Mouse (Mus musculus): ENCODE data around the gene Zmynd8. TPM values are rescaled to one million over a fixed set of nuclear protein-coding genes. Genes with fewer than 3 reads are reported as not detected.

Zmynd8 gene
- polyA plus RNA-seq, 1 experiment from 2014 or later: 98.3 TPM

DNA sequence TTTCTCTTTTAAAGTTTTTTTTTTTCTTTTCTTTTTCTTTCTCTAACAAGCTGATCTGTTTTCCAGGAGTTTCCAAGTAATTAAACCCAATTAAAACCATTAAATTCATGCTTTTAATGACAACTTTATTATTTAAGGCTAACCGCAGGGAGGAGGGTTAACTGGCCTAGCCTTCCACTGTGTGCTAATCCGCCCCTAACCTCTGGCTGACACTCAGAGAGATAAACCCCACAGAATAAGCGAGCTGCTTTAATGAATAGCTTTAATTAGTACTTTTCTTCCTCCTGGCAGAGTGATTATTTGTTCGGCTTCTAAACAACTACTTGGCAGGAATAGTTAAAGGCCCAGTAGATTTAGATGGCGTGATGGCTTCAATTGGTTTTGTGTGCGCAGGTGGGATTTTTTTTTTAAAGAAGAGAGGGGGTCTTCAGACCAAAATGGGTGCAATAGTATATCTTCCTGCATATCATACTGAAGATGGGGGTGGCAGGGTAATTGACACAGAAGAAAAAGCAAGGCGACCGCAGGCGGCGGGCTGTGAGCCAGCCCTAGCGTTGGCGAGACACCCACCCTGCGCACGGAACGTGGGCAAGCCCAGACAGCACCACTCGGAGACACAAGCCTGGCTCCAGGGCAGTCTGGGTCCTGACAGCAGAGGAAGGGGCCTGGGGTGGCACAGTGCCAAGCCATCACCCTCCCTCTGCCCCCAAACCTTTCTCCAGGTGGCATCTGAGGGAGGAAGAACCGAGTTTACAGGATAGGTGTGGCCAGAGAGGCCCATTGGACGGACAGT, 153.3 kb downstream of the Zmynd8 start:
- ChIA-PET POLR2A (no interaction called here), CTCF (no interaction called here)
- DNase-seq (ENCODE audit: low read depth, low spot score): no peak
- ATAC-seq: no peak
- in situ Hi-C loops (cut with MboI; ENCODE audit: low pct_unique_long_range_greater_than_20kb): no loop called here
- TF ChIP-seq CTCF (IDR thresholded peaks at IDR 0.05): no peak
- no peaks in the 10 kb centered on the region for H3K27me3 ChIP-seq

DNA sequence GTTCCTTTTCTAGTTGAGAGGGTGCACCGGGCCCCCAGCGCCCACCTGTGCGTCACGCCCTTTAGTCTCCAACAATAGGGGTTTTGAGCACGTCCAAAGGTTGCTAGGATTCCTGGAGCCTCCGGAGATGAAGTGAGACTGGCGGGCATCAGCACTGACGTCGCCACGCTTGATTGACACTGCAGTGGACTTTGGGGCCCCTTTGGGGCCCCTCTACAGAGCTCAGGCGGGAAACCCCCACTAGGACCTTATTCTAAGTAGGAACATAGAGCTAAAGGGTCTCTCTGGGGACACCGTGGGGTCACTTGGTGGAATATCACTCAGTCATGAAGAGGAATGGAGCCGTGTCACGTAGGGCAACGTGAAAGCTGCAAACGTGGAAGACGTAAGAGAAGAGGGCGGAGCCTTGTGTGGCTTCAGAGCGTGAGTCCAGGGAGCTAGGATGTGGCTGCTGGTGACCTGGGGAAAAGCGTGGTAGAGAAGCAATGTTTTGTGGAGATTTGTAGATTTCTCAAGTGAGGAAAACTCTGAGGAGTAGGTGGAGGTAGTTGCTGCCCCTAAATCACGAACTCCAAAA, 156.5 kb downstream of the Zmynd8 start:
- CTCF ChIA-PET: no interaction called here
- ATAC-seq: no peak
- no peak for DNase-seq (ENCODE audit: low read depth, low spot score)
- H3K27me3 ChIP-seq: no peaks in the 10 kb centered on the region
- in situ Hi-C loops (cut with MboI; ENCODE audit: low pct_unique_long_range_greater_than_20kb): no loop called here
- POLR2A ChIA-PET: no interaction called here
- TF ChIP-seq CTCF (IDR thresholded peaks at IDR 0.05): no peak

DNA sequence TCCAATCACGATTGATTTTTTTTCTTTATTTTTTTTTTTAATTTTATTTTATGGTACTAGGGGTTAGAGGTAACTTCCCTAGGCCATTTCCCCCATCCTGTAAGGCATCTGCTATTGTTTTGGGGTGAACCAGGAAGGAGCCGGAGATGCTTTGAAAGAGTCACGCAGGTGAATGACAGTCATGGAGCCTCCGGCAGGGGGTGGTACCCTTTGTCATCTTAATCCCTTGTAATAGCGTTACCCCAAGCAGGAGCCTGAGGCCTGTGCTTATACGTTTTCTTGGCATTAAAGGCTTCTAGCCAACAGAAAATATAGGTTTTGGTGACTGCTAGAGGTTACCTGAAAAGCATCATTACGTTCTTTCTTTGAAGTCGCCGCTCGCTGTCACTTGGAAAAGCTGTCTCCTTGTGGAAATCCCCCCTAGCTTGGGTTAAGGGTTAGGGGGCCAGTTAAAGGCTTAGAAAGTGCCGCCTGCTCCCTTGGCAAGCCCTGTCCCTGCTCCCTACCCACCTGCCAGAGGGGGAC, 157.2 kb downstream of the Zmynd8 start:
- no peak for TF ChIP-seq CTCF (IDR thresholded peaks at IDR 0.05)

DNA sequence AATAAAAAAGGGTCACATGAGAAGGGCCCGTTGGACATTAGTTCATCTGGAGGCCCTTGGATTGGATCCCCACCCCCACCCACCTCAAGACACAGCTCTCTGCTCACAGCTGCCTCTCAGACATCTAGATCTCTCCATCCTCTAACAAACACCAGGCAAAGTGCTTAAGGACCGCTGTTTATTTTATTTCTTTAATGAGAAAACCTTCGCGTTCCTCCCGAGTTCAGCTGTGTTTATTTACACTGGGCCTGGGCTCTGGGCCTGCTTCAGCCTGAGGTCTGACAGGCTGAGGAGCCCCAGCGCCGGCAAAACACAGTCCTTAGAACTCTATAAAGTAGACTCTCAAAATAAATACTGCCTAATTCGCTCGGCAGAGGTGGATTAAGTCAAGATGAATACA, 157.8 kb downstream of the Zmynd8 start:
- DNase-seq (ENCODE audit: low read depth, low spot score) (no peak), ATAC-seq (no peak)
- CTCF ChIA-PET: no interaction called here
- no peak for TF ChIP-seq CTCF (IDR thresholded peaks at IDR 0.05)
- no peaks in the 10 kb centered on the region for H3K27me3 ChIP-seq
- in situ Hi-C loops (cut with MboI; ENCODE audit: low pct_unique_long_range_greater_than_20kb): no loop called here
- POLR2A ChIA-PET: no interaction called here

More for the DNA sequence above, 157.2 kb downstream of the Zmynd8 start:
- ATAC-seq (no peak), DNase-seq (ENCODE audit: low read depth, low spot score) (no peak)
- ChIA-PET POLR2A (no interaction called here), CTCF (no interaction called here)
- no peaks in the 10 kb centered on the region for H3K27me3 ChIP-seq
- in situ Hi-C loops (cut with MboI; ENCODE audit: low pct_unique_long_range_greater_than_20kb): no loop called here

DNA sequence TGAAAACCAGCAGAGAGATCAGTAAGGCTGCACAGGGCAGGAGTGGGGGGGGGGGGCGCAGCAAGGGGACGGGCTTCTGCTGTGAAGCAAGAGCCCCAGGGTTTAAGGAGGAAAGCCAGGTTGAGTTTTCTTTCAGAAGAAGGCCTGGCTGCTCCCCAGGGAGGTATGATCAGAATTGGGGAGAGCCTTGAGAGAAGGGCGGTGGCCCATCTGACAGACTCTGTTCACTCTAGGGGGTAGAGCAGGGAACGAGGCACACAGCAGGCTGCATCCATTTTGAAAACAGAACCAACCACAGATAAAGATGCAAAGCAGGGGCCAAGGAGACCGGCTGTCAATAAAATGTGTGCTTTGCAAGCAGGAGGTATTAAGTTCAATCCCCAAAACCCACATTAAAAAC, 158.4 kb downstream of the Zmynd8 start:
- DNase-seq (ENCODE audit: low read depth, low spot score) (no peak), ATAC-seq (no peak)
- no peaks in the 10 kb centered on the region for H3K27me3 ChIP-seq
- ChIA-PET CTCF (no interaction called here), POLR2A (no interaction called here)
- no peak for TF ChIP-seq CTCF (IDR thresholded peaks at IDR 0.05)
- in situ Hi-C loops (cut with MboI; ENCODE audit: low pct_unique_long_range_greater_than_20kb): no loop called here

DNA sequence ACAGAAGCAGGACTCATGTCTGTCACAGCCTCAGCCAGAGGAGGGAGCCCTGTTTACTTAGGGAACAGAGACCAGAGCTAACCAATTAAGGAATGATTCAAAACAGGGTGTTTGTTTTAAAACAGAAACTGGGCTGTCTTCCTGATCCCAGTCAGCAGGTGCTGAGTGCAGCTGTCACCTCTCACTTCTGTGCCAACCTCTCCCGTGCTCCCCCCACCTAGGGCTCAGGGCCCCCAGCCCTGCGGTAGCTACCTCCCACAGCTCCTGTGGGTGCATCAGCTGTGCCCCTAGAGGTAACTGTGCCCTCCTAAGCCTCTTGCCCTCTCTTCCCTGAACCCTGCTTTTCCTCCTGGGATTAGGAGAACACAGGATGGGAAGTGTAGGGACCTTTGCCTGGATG, 162.5 kb downstream of the Zmynd8 start:
- no peak for ATAC-seq
- no peaks in the 10 kb centered on the region for H3K27me3 ChIP-seq
- in situ Hi-C loops (cut with MboI; ENCODE audit: low pct_unique_long_range_greater_than_20kb): no loop called here
- no peak for DNase-seq (ENCODE audit: low read depth, low spot score)
- POLR2A ChIA-PET: no interaction called here
- TF ChIP-seq CTCF (IDR thresholded peaks at IDR 0.05): no peak
- CTCF ChIA-PET: interaction anchor here (1.2 kb wide), 1 partner anchor 12 kb away, joined by 3 read pairs; no protein-coding TSS in a partner anchor

Other genes starting within 250 kb of the Zmynd8 start
- 22.5 TPM for gene Ncoa3, start 93.6 kb upstream of the Zmynd8 start, polyA plus RNA-seq (2021)